Mouse (Mus musculus) forebrain, embryonic 16.5 days (tissue): ENCODE measurements around the gene Mrpl33. TPM values are rescaled to one million over a fixed set of nuclear protein-coding genes. Genes with fewer than 3 reads are reported as not detected.
A peak's percentile ranks its signal among the peaks of the same experiment; 100 is the strongest.

Source experiments
- ATAC-seq: fragments of 200-750 bp; cut with Nextera tagmentation; 2 replicates; pipeline ENCODE4 v1.8.0; 2017; ENCODE audit warnings: mild to moderate bottlenecking, moderate library complexity
- H3K27ac ChIP-seq: fragments of 300-500 bp; sonication (generic); 2 replicates; pipeline ENCODE4 v1.5.1; 2014; ENCODE audit warnings: low read length, control low read depth
- H3K27me3 ChIP-seq: fragments of 300-500 bp; sonication (generic); replicated peaks from 2 replicates; pipeline ENCODE4 v1.6.1; 2014; ENCODE audit warnings: low read length; ENCODE audit not compliant: control insufficient read depth, insufficient read depth
- H3K36me3 ChIP-seq: fragments of 300-500 bp; sonication (generic); 2 replicates; pipeline ENCODE4 v1.6.1; 2014; ENCODE audit not compliant: control insufficient read depth, insufficient read depth
- H3K4me1 ChIP-seq: fragments of 300-500 bp; sonication (generic); replicated peaks from 2 replicates; pipeline ENCODE4 v1.6.1; 2014; ENCODE audit warnings: low read length; ENCODE audit not compliant: control insufficient read depth, insufficient read depth
- H3K4me2 ChIP-seq: fragments of 300-500 bp; sonication (generic); 2 replicates; pipeline ENCODE4 v1.6.1; 2014; ENCODE audit warnings: mild to moderate bottlenecking, low read length, control low read depth
- H3K4me3 ChIP-seq: fragments of 300-500 bp; sonication (generic); replicated peaks from 2 replicates; pipeline ENCODE4 v1.5.1; 2014; ENCODE audit warnings: mild to moderate bottlenecking, low read length, control low read depth
- H3K9ac ChIP-seq: fragments of 300-500 bp; sonication (generic); replicated peaks from 2 replicates; pipeline ENCODE4 v1.6.1; 2014; ENCODE audit warnings: low read depth, low read length, control low read depth
- H3K9me3 ChIP-seq: fragments of 300-500 bp; sonication (generic); 2 replicates; pipeline ENCODE4 v1.6.1; 2016; ENCODE audit warnings: low read length; ENCODE audit not compliant: control insufficient read depth
- WGBS: fragments of 180-500 bp; shearing (Covaris S2); extraction: QIAGEN DNeasy Blood & Tissue Kit; methylation state at CpG from one replicate; pipeline ENCODE4 v1.1.7; 2014; 5-methylcytosine and 5-hydroxymethylcytosine counted together
- polyA plus RNA-seq: library from polyadenylated mRNA; unstranded; fragments of >200 nt; fragmentation: Nextera tagmentation; extraction: Ambion mirVana; gene quantifications from 2 replicates; pipeline ENCODE4 v1.2.1, GENCODE M21; 2015

Gene Mrpl33
- 196 and 213 TPM in 2 replicates for polyA plus RNA-seq

DNA sequence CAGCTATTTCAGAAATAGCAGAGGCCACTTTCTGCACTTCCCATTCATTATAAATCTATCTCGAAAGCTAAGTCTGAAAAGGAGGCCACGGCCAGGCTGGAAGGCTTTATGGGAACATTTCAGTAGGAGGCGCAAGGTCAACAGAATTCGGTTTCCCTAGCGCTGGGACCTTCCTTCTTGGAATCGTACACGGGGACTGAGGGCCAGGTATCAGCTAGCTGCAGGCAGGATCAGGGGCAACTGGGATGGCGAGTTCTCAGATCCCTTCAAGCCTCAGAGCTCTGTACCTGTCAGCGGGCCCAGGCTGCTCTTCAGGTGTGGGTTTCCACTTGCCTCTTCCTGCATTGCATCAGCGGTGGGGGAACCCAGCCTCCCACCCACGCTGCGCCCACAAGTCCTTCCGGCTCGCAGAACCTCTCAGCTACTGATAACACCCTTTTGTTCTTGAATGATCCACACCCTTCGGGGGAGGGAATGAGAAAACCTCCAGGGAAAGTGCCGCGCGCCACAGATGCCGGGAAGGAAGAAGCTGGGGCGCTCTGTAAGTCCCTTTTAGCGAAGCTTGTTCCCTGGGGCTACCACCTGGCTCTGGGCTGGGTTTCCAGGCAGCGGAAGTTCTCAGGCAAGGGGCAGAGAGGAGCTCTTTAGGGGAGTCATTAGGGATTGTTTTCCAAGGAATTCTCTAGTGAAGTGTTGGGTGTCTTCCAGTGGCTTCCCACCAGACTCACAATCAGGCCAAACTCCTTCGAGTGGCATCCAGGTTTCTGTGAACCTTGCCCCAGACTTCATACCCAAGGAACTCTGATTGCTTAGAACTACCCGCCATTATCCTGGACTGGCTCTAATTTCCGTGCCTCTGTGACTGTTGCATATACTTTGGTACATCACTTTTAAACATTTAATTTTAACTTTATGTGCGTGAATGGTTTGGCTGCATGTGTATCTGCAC lies at the start of gene Mrpl33:
Mrpl33 (plus strand) TSS at position 455 of the 949 bp plus-strand sequence.
- Histone ChIP-seq H3K27me3 (no peaks in the 10 kb centered on the region), H3K9ac (peak within 1 kb of the TSS; percentile 28; the same call in 1 of the 2 replicates), H3K4me1 (peaks cover 10% of the 10 kb centered on the region), H3K4me3 (peak within 1 kb of the TSS; percentile 28), H3K9me3 (no peaks in the 10 kb centered on the region), H3K27ac (no peak within 1 kb of the TSS), H3K36me3 (no peaks in the 10 kb centered on the region), H3K4me2 (peak within 1 kb of the TSS; percentile 52)
- 6% methylated on average over 26 of the region's 26 CpGs for WGBS
- peak; percentile 23; the same call in 1 of the 2 replicates for ATAC-seq

DNA sequence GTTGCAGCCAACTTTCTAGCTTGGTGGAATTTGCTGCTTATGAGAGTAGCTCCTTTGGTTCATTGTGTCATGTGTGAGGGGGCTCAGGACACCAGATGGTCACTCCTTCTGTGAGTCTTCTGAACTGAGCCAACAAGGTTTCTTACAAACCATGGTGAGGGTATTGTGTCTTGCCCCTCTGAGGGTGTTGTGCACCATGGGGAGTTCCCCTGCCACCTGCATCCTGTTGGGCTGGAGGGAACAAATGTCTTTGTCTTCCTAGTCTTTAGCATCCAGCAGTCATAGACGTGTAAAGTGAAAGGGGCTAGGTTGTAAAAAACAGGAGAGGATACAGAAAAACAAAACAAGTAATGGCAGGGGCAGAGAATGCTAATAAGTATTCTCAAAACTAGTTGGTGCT lies 37.3 kb upstream of the Mrpl33 start:
- Histone ChIP-seq H3K4me3 (no peak overlapping the region), H3K36me3 (peaks cover 8% of the 10 kb centered on the region), H3K27ac (no peak overlapping the region), H3K4me2 (no peak overlapping the region), H3K9me3 (no peaks in the 10 kb centered on the region), H3K9ac (no peak overlapping the region), H3K4me1 (no peaks in the 10 kb centered on the region), H3K27me3 (no peaks in the 10 kb centered on the region)
- 34% methylated on average over 1 of the region's 1 CpGs for WGBS
- no peak for ATAC-seq

DNA sequence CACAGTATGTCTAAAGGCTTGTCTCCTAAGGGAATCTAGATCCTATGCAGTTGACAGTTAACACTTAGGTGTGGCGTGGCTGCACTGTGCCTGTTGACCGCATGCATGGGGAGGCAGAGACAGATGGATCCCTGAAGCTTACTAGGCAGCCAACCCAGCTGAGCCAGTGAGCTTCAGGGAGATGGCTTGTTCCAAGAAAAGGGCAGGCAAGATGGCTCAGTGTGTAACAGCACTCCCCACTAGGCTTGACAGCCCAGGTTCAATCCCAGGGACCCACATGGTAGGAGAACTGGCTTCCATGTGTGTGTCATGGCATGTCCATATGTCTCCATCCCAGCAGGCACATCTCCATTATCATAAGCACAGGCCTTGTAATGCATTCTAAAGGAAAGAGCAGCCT lies 36.4 kb upstream of the Mrpl33 start:
- Histone ChIP-seq H3K27me3 (no peaks in the 10 kb centered on the region), H3K4me3 (no peak overlapping the region), H3K9ac (no peak overlapping the region), H3K4me1 (no peaks in the 10 kb centered on the region), H3K4me2 (no peak overlapping the region), H3K9me3 (no peaks in the 10 kb centered on the region), H3K27ac (no peak overlapping the region), H3K36me3 (peaks cover 4% of the 10 kb centered on the region)
- WGBS = 98% methylated on average over 2 of the region's 2 CpGs
- ATAC-seq = no peak

GRCm38 (mm10) chr5:31562036-31562666 lies 34.6 kb upstream of the Mrpl33 start:
- no peak overlapping the region for H3K4me2 ChIP-seq
- ATAC-seq = no peak
- H3K9ac ChIP-seq = no peak overlapping the region
- no peaks in the 10 kb centered on the region; the same call in 1 of the 2 replicates for H3K36me3 ChIP-seq
- H3K9me3 ChIP-seq = no peaks in the 10 kb centered on the region
- H3K4me1 ChIP-seq = no peaks in the 10 kb centered on the region
- 75% methylated on average over 7 of the region's 7 CpGs for WGBS
- H3K4me3 ChIP-seq = no peak overlapping the region
- H3K27ac ChIP-seq = no peak overlapping the region
- no peaks in the 10 kb centered on the region for H3K27me3 ChIP-seq

DNA sequence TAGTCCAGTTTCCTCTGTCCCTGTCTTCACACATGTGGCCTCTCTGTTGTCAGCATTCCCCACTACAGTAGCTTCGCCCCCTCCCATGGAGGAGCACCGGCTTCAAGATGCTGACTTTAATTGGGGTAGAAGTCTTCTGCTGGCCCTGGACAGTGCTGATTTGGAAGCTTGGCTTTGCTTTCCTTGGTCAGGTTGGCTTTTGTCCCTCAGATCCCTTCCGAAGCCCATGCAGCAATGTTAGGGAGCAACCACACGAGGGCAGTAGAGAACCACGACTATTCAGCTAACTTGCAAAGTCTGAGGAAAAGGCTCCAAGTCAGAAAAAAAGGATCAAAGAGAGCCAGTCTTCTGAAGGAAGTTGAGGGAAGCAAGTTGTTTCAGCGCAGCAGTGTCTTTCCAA lies 33.2 kb upstream of the Mrpl33 start:
- H3K27ac ChIP-seq = no peak overlapping the region
- H3K4me1 ChIP-seq = no peaks in the 10 kb centered on the region
- H3K27me3 ChIP-seq = no peaks in the 10 kb centered on the region
- H3K36me3 ChIP-seq = no peaks in the 10 kb centered on the region
- H3K9me3 ChIP-seq = no peaks in the 10 kb centered on the region
- H3K4me3 ChIP-seq = no peak overlapping the region
- ATAC-seq = peak; percentile 61
- H3K9ac ChIP-seq = no peak overlapping the region
- H3K4me2 ChIP-seq = no peak overlapping the region
- 11% methylated on average over 6 of the region's 6 CpGs for WGBS

DNA sequence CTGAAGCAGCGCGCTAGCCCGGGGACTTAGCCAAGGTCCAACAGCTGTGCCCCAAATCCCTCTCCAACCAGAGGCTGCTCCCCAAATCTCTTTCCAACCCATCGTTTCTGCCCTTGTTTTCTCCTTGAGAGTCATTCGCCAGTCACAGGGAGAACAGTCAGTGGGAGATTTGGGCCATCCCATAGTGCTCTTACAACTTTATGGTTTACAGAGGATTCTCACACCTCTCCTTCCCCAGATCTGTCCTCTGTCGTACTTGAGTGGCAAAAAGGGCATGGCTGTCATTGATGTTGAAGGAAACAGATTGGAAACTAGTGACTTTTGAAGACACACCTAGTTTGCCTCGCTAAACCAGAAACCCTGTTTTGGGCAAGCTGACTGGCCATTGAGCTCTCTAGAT lies 32.8 kb upstream of the Mrpl33 start:
- no peak for ATAC-seq
- Histone ChIP-seq H3K36me3 (no peaks in the 10 kb centered on the region), H3K27me3 (no peaks in the 10 kb centered on the region), H3K27ac (no peak overlapping the region), H3K9ac (no peak overlapping the region), H3K4me1 (no peaks in the 10 kb centered on the region), H3K4me2 (no peak overlapping the region), H3K4me3 (no peak overlapping the region), H3K9me3 (no peaks in the 10 kb centered on the region)
- 45% methylated on average over 7 of the region's 7 CpGs for WGBS

DNA sequence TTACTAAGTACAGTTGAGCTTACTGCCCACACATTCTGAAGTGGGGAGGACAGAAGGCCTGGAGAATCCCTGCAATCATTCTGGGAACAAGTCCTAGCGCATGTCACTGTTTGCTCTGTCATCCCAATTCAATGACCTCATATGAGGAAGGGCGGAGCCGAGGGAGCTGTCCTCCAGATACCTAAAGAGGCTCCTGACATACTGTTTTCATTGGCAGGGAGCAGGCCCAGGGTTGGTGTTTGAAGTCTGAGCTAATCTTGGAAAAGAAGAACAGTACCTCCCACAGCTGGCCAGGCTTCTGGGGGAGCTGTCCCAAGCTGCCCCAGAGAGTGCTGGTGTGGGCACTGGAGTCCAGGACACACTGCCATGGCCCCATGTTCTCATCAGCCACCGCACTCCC lies 31.8 kb upstream of the Mrpl33 start:
- no peak overlapping the region for H3K4me3 ChIP-seq
- no peaks in the 10 kb centered on the region for H3K27me3 ChIP-seq
- H3K4me1 ChIP-seq = no peaks in the 10 kb centered on the region
- no peak for ATAC-seq
- H3K9ac ChIP-seq = no peak overlapping the region
- H3K27ac ChIP-seq = no peak overlapping the region
- H3K36me3 ChIP-seq = no peaks in the 10 kb centered on the region
- 88% methylated on average over 4 of the region's 4 CpGs for WGBS
- H3K4me2 ChIP-seq = no peak overlapping the region
- no peaks in the 10 kb centered on the region for H3K9me3 ChIP-seq

- Histone ChIP-seq H3K4me3 (no peak overlapping the region), H3K9ac (no peak overlapping the region), H3K27ac (no peak overlapping the region), H3K4me2 (no peak overlapping the region), H3K36me3 (no peaks in the 10 kb centered on the region), H3K9me3 (no peaks in the 10 kb centered on the region), H3K27me3 (no peaks in the 10 kb centered on the region), H3K4me1 (peaks cover 3% of the 10 kb centered on the region; the same call in 1 of the 2 replicates)
- WGBS = 63% methylated on average over 7 of the region's 7 CpGs
- no peak for ATAC-seq
These were observed 30.7 kb upstream of the Mrpl33 start for GRCm38 (mm10) chr5:31566026-31566425.

- ATAC-seq = no peak
- Histone ChIP-seq H3K27ac (no peak overlapping the region), H3K9ac (no peak overlapping the region), H3K27me3 (no peaks in the 10 kb centered on the region), H3K4me3 (no peak overlapping the region), H3K4me2 (no peak overlapping the region), H3K36me3 (no peaks in the 10 kb centered on the region), H3K9me3 (no peaks in the 10 kb centered on the region), H3K4me1 (peaks cover 5% of the 10 kb centered on the region; the same call in 1 of the 2 replicates)
- 60% methylated on average over 3 of the region's 3 CpGs for WGBS
These were observed 30.3 kb upstream of the Mrpl33 start for GRCm38 (mm10) chr5:31566457-31566856.
